Mouse (Mus musculus) intestine, embryonic 15.5 days (tissue): ENCODE measurements at regions not wholly inside any gene's neighbourhood (a gene's known extent, or its start where the extent isn't known, plus 50 kb on each side); places are given as distances from the start of the nearest gene placed in this dataset.

Experiments
- ATAC-seq: fragments of 200-750 bp; cut with Nextera tagmentation; 2 replicates; pipeline ENCODE4 v1.8.0; 2017; ENCODE audit warnings: moderate TSS enrichment, moderate library complexity
- H3K27ac ChIP-seq: fragments of 300-500 bp; sonication (generic); 2 replicates; pipeline ENCODE4 v1.5.1; 2015; ENCODE audit warnings: mild to moderate bottlenecking, inconsistent platforms
- H3K27me3 ChIP-seq: fragments of 300-500 bp; sonication (generic); replicated peaks from 2 replicates; pipeline ENCODE4 v1.6.1; 2015; ENCODE audit warnings: inconsistent platforms
- H3K36me3 ChIP-seq: fragments of 300-500 bp; sonication (generic); 2 replicates; pipeline ENCODE4 v1.6.1; 2015; ENCODE audit warnings: inconsistent platforms
- H3K4me1 ChIP-seq: fragments of 300-500 bp; sonication (generic); replicated peaks from 2 replicates; pipeline ENCODE4 v1.6.1; 2015; ENCODE audit warnings: inconsistent platforms
- H3K4me2 ChIP-seq: fragments of 300-500 bp; sonication (generic); replicated peaks from 2 replicates; pipeline ENCODE4 v1.6.1; 2015; ENCODE audit warnings: mild to moderate bottlenecking, inconsistent platforms
- H3K4me3 ChIP-seq: fragments of 300-500 bp; sonication (generic); replicated peaks from 2 replicates; pipeline ENCODE4 v1.5.1; 2015; ENCODE audit warnings: inconsistent platforms
- H3K9ac ChIP-seq: fragments of 300-500 bp; sonication (generic); 2 replicates; pipeline ENCODE4 v1.6.1; 2015; ENCODE audit warnings: inconsistent platforms
- H3K9me3 ChIP-seq: fragments of 300-500 bp; sonication (generic); 2 replicates; pipeline ENCODE4 v1.6.1; 2016; ENCODE audit warnings: inconsistent platforms
- WGBS: fragments of 180-500 bp; shearing (Covaris S2); methylation state at CpG from one replicate; pipeline ENCODE4 v1.1.7; 2015; 5-methylcytosine and 5-hydroxymethylcytosine counted together

GRCm38 (mm10) chr3:9159073-9159472, 450.8 kb downstream of the Zfp704 start:
- WGBS: 38% methylated on average over 15 of the region's 15 CpGs
- Histone ChIP-seq H3K27me3 (no peaks in the 10 kb centered on the region), H3K4me1 (no peaks in the 10 kb centered on the region), H3K4me3 (no peak overlapping the region), H3K4me2 (no peak overlapping the region), H3K36me3 (no peaks in the 10 kb centered on the region), H3K9ac (no peak overlapping the region), H3K27ac (no peak overlapping the region), H3K9me3 (no peaks in the 10 kb centered on the region)
- peak; percentile 43 for ATAC-seq

DNA sequence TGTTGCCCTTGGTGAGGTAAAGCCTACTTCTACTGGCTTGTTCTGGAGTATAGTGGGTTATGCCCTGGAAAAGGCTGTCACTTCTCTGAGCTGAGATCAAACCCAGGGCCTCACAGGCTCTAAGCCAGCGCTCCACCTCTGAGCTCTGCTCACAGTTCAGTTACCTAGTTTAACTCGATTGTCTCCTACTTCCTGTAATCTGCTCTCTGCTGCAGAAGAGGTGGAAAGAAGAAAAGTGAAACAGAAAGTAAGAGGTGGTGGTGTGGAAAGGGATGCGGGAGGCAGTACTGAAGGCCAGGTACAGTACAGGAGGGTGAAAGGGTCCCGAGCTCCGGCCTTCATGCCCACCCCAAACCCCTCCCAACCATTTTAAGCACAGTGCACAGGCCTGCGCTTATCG, 455.7 kb downstream of the Zfp704 start:
- no peaks in the 10 kb centered on the region for H3K4me1 ChIP-seq
- H3K9me3 ChIP-seq: no peaks in the 10 kb centered on the region
- H3K4me2 ChIP-seq: no peak overlapping the region
- no peaks in the 10 kb centered on the region for H3K27me3 ChIP-seq
- no peak overlapping the region for H3K27ac ChIP-seq
- H3K36me3 ChIP-seq: no peaks in the 10 kb centered on the region
- H3K4me3 ChIP-seq: no peak overlapping the region
- 74% methylated on average over 7 of the region's 7 CpGs for WGBS
- no peak overlapping the region for H3K9ac ChIP-seq
- peak; percentile 75 for ATAC-seq

GRCm38 (mm10) chr3:9153690-9154089, 456.2 kb downstream of the Zfp704 start:
- ATAC-seq: 0 out of 2 replicates have a peak, but pooled peaks have one; percentile 25
- Histone ChIP-seq H3K9me3 (no peaks in the 10 kb centered on the region), H3K27ac (no peak overlapping the region), H3K9ac (no peak overlapping the region), H3K4me2 (no peak overlapping the region), H3K4me3 (no peak overlapping the region), H3K27me3 (no peaks in the 10 kb centered on the region), H3K4me1 (no peaks in the 10 kb centered on the region), H3K36me3 (no peaks in the 10 kb centered on the region)
- WGBS: 43% methylated on average over 5 of the region's 5 CpGs

DNA sequence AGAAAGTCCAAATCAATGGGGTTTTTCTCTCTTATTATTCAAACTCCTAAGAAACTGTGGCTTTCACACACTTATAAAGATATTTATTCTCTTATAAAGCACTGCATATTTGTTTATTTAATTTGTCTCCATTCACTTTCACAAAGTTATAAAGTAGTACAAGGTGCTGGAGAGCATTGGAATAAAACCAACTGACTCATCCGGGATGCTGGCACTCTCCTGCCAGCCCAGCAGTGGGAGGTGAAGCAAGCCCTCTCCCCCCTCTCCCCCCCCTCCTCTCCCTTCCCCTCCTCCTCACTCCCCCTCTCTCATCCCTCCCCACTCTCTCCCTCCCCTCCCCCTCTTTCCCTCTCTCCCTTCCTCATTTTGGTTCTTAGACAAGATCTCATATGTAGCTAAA, 457.6 kb downstream of the Zfp704 start:
- Histone ChIP-seq H3K4me1 (no peaks in the 10 kb centered on the region), H3K4me3 (no peak overlapping the region), H3K4me2 (no peak overlapping the region), H3K27me3 (no peaks in the 10 kb centered on the region), H3K36me3 (no peaks in the 10 kb centered on the region), H3K9ac (no peak overlapping the region), H3K9me3 (no peaks in the 10 kb centered on the region), H3K27ac (no peak overlapping the region)
- 44% methylated on average over 1 of the region's 1 CpGs for WGBS
- no peak for ATAC-seq

DNA sequence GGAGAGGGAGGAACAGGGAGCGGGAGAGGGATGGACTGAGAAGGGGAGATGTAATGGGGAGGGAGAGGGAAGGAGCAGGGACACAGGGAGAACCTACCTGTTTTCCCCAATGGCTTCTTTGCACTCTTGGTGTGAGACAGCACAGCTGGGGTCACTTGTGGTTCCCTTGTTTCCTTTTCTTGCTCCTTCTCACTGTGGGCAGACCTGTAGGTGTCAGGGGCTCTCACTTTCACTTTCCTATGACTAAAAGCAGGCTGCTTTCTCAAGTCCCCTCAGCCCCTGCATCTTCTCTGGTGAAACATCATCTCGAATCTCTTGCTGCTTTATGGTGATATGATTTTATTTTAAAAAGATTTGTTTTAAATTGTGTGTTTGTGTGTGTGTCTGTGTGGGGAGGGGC, 458.3 kb downstream of the Zfp704 start:
- Histone ChIP-seq H3K9me3 (no peaks in the 10 kb centered on the region), H3K4me2 (no peak overlapping the region), H3K27me3 (no peaks in the 10 kb centered on the region), H3K4me1 (no peaks in the 10 kb centered on the region), H3K9ac (no peak overlapping the region), H3K36me3 (no peaks in the 10 kb centered on the region), H3K4me3 (no peak overlapping the region), H3K27ac (no peak overlapping the region)
- 46% methylated on average over 2 of the region's 2 CpGs for WGBS
- ATAC-seq: no peak

- WGBS: 68% methylated on average over 5 of the region's 5 CpGs
- ATAC-seq: no peak
- Histone ChIP-seq H3K4me1 (no peaks in the 10 kb centered on the region), H3K9me3 (no peaks in the 10 kb centered on the region), H3K27ac (no peak overlapping the region), H3K27me3 (no peaks in the 10 kb centered on the region), H3K4me3 (no peak overlapping the region), H3K9ac (no peak overlapping the region), H3K4me2 (no peak overlapping the region), H3K36me3 (no peaks in the 10 kb centered on the region)
These were observed 461.3 kb downstream of the Zfp704 start for GRCm38 (mm10) chr3:9148605-9149004.

- no peak overlapping the region for H3K4me3 ChIP-seq
- no peak for ATAC-seq
- WGBS: 68% methylated on average over 6 of the region's 6 CpGs
These were observed 463.4 kb downstream of the Zfp704 start for GRCm38 (mm10) chr3:9146481-9146880.

DNA sequence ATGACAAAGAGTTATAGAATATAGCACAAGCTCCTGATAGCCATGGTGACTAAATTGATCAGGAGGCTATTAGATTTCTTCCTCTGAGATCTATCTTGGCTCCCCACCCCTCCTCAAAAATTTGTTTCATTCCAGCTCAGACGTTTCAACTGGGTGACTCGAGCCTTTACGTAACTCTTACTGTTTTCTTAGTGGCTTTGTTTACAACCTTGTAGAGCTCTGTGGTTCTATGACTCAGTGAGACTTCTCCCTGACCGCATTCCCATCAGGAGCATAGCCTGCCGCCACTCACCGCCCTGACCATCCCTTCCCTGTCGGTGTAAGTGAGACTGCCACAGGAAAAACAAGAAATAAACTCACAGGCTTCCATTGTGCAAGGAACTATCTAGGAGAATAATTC, 464.3 kb downstream of the Zfp704 start:
- no peak for ATAC-seq
- Histone ChIP-seq H3K9me3 (no peaks in the 10 kb centered on the region), H3K4me1 (no peaks in the 10 kb centered on the region), H3K4me3 (no peak overlapping the region), H3K27ac (no peak overlapping the region), H3K27me3 (no peaks in the 10 kb centered on the region), H3K36me3 (no peaks in the 10 kb centered on the region), H3K4me2 (no peak overlapping the region), H3K9ac (no peak overlapping the region)
- 83% methylated on average over 7 of the region's 7 CpGs for WGBS

More at GRCm38 (mm10) chr3:9146481-9146880, 463.4 kb downstream of the Zfp704 start:
- H3K4me2 ChIP-seq: no peak overlapping the region
- no peaks in the 10 kb centered on the region for H3K27me3 ChIP-seq
- no peaks in the 10 kb centered on the region for H3K4me1 ChIP-seq
- H3K9me3 ChIP-seq: no peaks in the 10 kb centered on the region
- no peaks in the 10 kb centered on the region for H3K36me3 ChIP-seq
- H3K9ac ChIP-seq: no peak overlapping the region
- H3K27ac ChIP-seq: no peak overlapping the region

- Histone ChIP-seq H3K4me2 (no peak overlapping the region), H3K27ac (no peak overlapping the region), H3K9ac (no peak overlapping the region), H3K4me3 (no peak overlapping the region), H3K9me3 (no peaks in the 10 kb centered on the region), H3K4me1 (no peaks in the 10 kb centered on the region), H3K27me3 (no peaks in the 10 kb centered on the region), H3K36me3 (no peaks in the 10 kb centered on the region)
- WGBS: 55% methylated on average over 5 of the region's 5 CpGs
- peak; percentile 61 for ATAC-seq
These were observed 468.0 kb downstream of the Zfp704 start for GRCm38 (mm10) chr3:9141836-9142235.

DNA sequence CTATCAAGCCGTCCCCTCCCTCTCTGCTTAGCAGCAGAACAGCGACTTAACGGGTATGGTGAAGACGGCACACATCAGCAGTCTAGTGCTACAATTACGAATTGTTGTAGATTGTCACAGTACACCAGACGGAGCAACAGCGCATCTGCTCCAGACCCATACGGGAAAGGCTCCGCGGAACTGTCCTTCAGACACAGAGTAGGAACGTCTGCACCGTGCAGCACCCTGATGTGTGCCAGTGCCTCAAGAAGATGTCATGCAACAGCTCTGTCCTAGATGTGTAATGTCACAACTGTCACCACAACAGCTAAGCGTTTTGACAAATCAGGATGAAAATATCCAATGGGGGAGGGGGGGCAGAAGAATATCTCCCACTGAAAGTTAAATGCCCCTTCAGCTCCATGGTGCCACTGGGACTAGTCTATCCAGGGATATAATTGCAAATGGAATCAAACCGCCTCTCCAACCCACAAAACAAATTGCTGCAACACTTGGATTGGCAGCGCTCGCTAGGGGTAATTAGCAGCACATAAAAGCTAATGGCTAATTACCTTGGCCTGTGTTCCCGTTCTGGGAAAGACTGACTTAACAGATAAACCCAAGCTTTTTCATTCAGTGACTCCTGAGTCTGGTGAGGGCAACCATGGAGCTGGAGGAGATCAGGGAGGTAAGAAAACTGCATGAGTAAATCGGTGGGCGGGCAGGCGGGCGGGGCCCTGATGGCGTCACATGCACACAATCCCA, 472.6 kb downstream of the Zfp704 start:
- no peaks in the 10 kb centered on the region for H3K4me1 ChIP-seq
- WGBS: 84% methylated on average over 22 of the region's 22 CpGs
- no peak overlapping the region for H3K9ac ChIP-seq
- no peak overlapping the region for H3K4me3 ChIP-seq
- H3K36me3 ChIP-seq: no peaks in the 10 kb centered on the region
- no peak for ATAC-seq
- no peak overlapping the region for H3K27ac ChIP-seq
- no peaks in the 10 kb centered on the region for H3K27me3 ChIP-seq
- no peak overlapping the region for H3K4me2 ChIP-seq
- H3K9me3 ChIP-seq: no peaks in the 10 kb centered on the region

- Histone ChIP-seq H3K4me2 (no peak overlapping the region), H3K9ac (no peak overlapping the region), H3K4me3 (no peak overlapping the region), H3K36me3 (no peaks in the 10 kb centered on the region), H3K9me3 (no peaks in the 10 kb centered on the region), H3K4me1 (no peaks in the 10 kb centered on the region), H3K27ac (no peak overlapping the region), H3K27me3 (no peaks in the 10 kb centered on the region)
- 63% methylated on average over 12 of the region's 12 CpGs for WGBS
- peak; percentile 49 for ATAC-seq
These were observed 475.9 kb downstream of the Zfp704 start for GRCm38 (mm10) chr3:9133991-9134390.

GRCm38 (mm10) chr3:9132104-9132751, 477.7 kb downstream of the Zfp704 start:
- H3K4me3 ChIP-seq: no peak overlapping the region
- no peaks in the 10 kb centered on the region for H3K4me1 ChIP-seq
- H3K9me3 ChIP-seq: no peaks in the 10 kb centered on the region
- no peak overlapping the region for H3K4me2 ChIP-seq
- ATAC-seq: no peak
- no peaks in the 10 kb centered on the region for H3K27me3 ChIP-seq
- 74% methylated on average over 12 of the region's 12 CpGs for WGBS
- no peaks in the 10 kb centered on the region for H3K36me3 ChIP-seq
- no peak overlapping the region for H3K9ac ChIP-seq
- no peak overlapping the region for H3K27ac ChIP-seq

DNA sequence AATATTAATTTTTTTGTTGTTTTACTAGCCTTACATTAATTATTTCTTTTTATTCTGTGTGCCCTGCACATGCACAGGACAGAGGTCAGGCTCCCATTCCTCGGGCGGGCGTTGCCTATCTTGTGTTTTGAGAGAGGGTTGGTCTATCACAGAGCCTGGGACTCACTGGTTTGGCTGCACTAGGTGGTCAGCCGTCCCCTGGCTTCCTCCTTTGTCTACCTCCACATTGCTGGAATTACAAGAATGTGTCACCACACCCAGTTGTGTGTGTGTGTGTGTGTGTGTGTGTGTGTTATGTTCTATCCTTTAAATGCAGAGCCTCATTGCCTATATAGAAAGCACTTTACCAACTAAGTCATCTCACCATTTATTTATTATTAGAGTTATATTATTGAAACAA, 478.5 kb downstream of the Zfp704 start:
- no peak for ATAC-seq
- H3K36me3 ChIP-seq: no peaks in the 10 kb centered on the region
- no peaks in the 10 kb centered on the region for H3K4me1 ChIP-seq
- no peak overlapping the region for H3K27ac ChIP-seq
- H3K27me3 ChIP-seq: no peaks in the 10 kb centered on the region
- 59% methylated on average over 4 of the region's 4 CpGs for WGBS
- H3K9me3 ChIP-seq: no peaks in the 10 kb centered on the region
- no peak overlapping the region for H3K9ac ChIP-seq
- no peak overlapping the region for H3K4me2 ChIP-seq
- no peak overlapping the region for H3K4me3 ChIP-seq
